Mouse (Mus musculus) adrenal gland, adult 8-10 months (tissue): ENCODE data around the gene Capn7. TPM values are rescaled to one million over a fixed set of nuclear protein-coding genes. Genes with fewer than 3 reads are reported as not detected.

Experiments used
- DNase-seq: peaks from one replicate; pipeline ENCODE4 v3.0.0; 2022
- total RNA-seq, 4 experiments: library from RNA; stranded (reverse); gene quantifications; 2 replicates each; pipeline ENCODE4 v1.2.4; 2022

Gene Capn7
- total RNA-seq, 4 experiments from 2014 or later = 42.7 to 51.4 (median 48.7) TPM

GRCm38 (mm10) chr14:31416411-31416810 lies 80.0 kb downstream of the Capn7 start:
- no peak for DNase-seq

GRCm38 (mm10) chr14:31416835-31417549 lies 80.6 kb downstream of the Capn7 start:
- DNase-seq = no peak

- DNase-seq = no peak
Measured at GRCm38 (mm10) chr14:31419279-31419678, 82.8 kb downstream of the Capn7 start.

- no peak for DNase-seq
Measured at GRCm38 (mm10) chr14:31420135-31420534, 83.7 kb downstream of the Capn7 start.

GRCm38 (mm10) chr14:31420562-31420961 lies 84.1 kb downstream of the Capn7 start:
- DNase-seq = no peak

GRCm38 (mm10) chr14:31420985-31421384 lies 84.5 kb downstream of the Capn7 start:
- DNase-seq = no peak

Other genes with a start within 250 kb of the Capn7 start
- 100 to 1,000 TPM in 1 of 4 experiments, 10 to 100 TPM in 3; 67.6 to 109 (median 75.0) TPM for gene Smim4, start 207.7 kb upstream of the Capn7 start, total RNA-seq
- gene Nt5dc2, start 205.6 kb upstream of the Capn7 start, total RNA-seq = 10 to 100 TPM; 25.6 to 41.4 (median 36.6) TPM
- 100 to 1,000 TPM in 2 of 4 experiments, 10 to 100 TPM in 2; 75.8 to 142 (median 116) TPM for gene Stab1, start 168.0 kb upstream of the Capn7 start, total RNA-seq
- 1 to 10 TPM; 1.1 to 3.3 (median 1.9) TPM for gene Tnnc1, start 128.3 kb upstream of the Capn7 start, total RNA-seq
- gene Nisch, start 119.7 kb upstream of the Capn7 start, total RNA-seq = 100 to 1,000 TPM; 331 to 526 (median 414) TPM
- 10 to 100 TPM in 3 of 4 experiments, 1 to 10 TPM in 1; 8.8 to 12.4 (median 10.8) TPM for gene Sema3g, start 118.8 kb upstream of the Capn7 start, total RNA-seq
- 1 to 10 TPM; 7.1 to 8.5 (median 8.2) TPM for gene Phf7, start 85.3 kb upstream of the Capn7 start, total RNA-seq
- gene Bap1, start 85.2 kb upstream of the Capn7 start, total RNA-seq = 10 to 100 TPM; 64.5 to 70.6 (median 68.0) TPM
- gene Dnah1, start 12.7 kb upstream of the Capn7 start, total RNA-seq = 1 to 10 TPM; 1.6 to 5.4 (median 3.1) TPM
- 100 to 1,000 TPM; 112 to 172 (median 115) TPM for gene Sh3bp5, start 99.4 kb downstream of the Capn7 start, total RNA-seq
- gene Eaf1, start 157.8 kb downstream of the Capn7 start, total RNA-seq = 10 to 100 TPM; 45.1 to 53.4 (median 49.7) TPM
- 10 to 100 TPM; 22.4 to 33.2 (median 27.2) TPM for gene Mettl6, start 158.4 kb downstream of the Capn7 start, total RNA-seq